Mouse (Mus musculus): ENCODE results near the gene Gnmt. TPM values are rescaled to one million over a fixed set of nuclear protein-coding genes. Genes with fewer than 3 reads are reported as not detected.

Gnmt gene
- total and polyA plus RNA-seq, 2 experiments: 3,482 to 4,950 TPM

DNA sequence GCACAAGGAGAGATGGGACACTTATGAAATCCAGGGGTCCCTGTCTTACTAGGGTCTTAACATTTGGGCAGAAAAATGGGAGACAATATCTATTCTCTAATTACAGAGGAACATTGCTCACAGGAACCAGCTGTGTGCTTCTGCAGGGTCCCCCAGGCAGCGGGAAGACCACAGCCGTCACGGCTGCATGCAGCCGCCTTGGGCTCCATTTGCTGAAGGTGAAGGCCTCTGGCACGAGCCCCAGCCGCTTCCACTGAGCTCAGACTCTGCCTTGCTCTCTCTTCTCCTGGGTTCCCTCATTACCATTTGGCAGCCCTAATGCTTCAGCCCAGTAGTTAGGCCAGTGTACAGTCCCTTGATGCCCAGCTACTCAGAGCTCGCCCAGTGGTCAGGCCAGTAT is 7.9 kb downstream of the Gnmt start:
- no peak for TF ChIP-seq CTCF (IDR thresholded peaks at IDR 0.05; ENCODE audit: low read depth, low read length)
- no peak for TF ChIP-seq POLR2A (IDR thresholded peaks at IDR 0.05; ENCODE audit: extremely low read depth, insufficient read depth, low read length)
- Histone ChIP-seq H3K36me3 (ENCODE audit: control insufficient read depth, insufficient read depth, low read length) (peaks cover 9% of the 10 kb centered on the region; the same call in 1 of the 2 replicates), H3K27ac (replicated peaks; ENCODE audit: insufficient read depth, low read depth, low read length) (no peak overlapping the region), H3K9ac (ENCODE audit: low read depth, low read length) (no peak overlapping the region), H3K27me3 (ENCODE audit: control insufficient read depth, insufficient read depth, low read length) (no peaks in the 10 kb centered on the region), H3K79me2 (ENCODE audit: control insufficient read depth, insufficient read depth, low read length) (no peaks in the 10 kb centered on the region), H3K4me3 (ENCODE audit: insufficient read depth, low read depth, low read length) (no peak overlapping the region), H3K4me1 (ENCODE audit: control insufficient read depth, insufficient read depth, low read length) (peaks cover 2% of the 10 kb centered on the region; the same call in 1 of the 2 replicates)
- 89% methylated on average over 7 of the region's 7 CpGs for WGBS
- DNase-seq (ENCODE audit: extremely low read depth, low read depth, low spot score): no peak

DNA sequence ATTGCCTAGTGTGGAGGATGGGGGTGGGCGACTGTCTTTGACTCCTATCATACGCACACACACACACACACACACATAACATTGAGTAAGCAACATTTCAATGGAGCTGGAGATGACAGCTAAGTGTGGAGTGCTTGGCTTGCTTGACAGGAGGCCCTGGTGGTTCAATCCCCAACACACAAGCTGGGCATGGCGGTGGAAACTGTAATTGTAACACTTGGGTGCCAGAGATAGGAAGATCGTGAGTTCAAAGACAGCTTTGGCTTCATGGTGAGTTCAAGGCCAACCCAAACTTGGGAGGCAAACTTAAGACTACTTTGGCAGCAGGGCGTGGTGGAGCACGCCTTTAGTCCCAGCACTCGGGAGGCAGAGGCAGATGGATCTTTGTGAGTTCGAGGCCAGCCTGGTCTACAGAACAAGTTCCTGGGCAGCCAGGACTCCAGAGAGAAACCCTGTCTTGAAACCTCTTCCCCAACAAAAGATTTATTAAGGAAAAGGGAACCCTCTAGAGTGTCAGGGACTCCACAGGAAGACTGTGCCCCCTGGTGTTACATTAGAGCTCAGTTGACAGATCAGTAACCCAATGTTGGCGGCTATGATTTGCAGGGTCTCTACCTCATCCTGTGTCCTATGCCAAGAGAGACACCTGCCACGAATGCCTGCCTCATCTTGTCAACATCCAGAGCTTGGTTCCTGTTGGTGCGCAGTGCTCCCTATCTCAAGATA is 14.0 kb downstream of the Gnmt start:
- no peaks in the 10 kb centered on the region for H3K27me3 ChIP-seq (ENCODE audit: control insufficient read depth, insufficient read depth, low read length)
- WGBS: 97% methylated on average over 11 of the region's 11 CpGs

GRCm38 (mm10) chr17:46713849-46714248 is 15.1 kb downstream of the Gnmt start:
- TF ChIP-seq POLR2A (IDR thresholded peaks at IDR 0.05; ENCODE audit: extremely low read depth, insufficient read depth, low read length) (no peak), CTCF (IDR thresholded peaks at IDR 0.05; ENCODE audit: low read depth, low read length) (no peak)

More for the DNA sequence above, 14.0 kb downstream of the Gnmt start:
- Histone ChIP-seq H3K4me1 (ENCODE audit: control insufficient read depth, insufficient read depth, low read length) (peaks cover 9% of the 10 kb centered on the region), H3K4me3 (ENCODE audit: insufficient read depth, low read depth, low read length) (no peak overlapping the region), H3K9ac (ENCODE audit: low read depth, low read length) (no peak overlapping the region), H3K27ac (replicated peaks; ENCODE audit: insufficient read depth, low read depth, low read length) (no peak overlapping the region), H3K36me3 (ENCODE audit: control insufficient read depth, insufficient read depth, low read length) (peaks cover 15% of the 10 kb centered on the region; the same call in 1 of the 2 replicates), H3K79me2 (ENCODE audit: control insufficient read depth, insufficient read depth, low read length) (peaks cover 13% of the 10 kb centered on the region)
- no peak for TF ChIP-seq CTCF (IDR thresholded peaks at IDR 0.05; ENCODE audit: low read depth, low read length)
- no peak for TF ChIP-seq POLR2A (IDR thresholded peaks at IDR 0.05; ENCODE audit: extremely low read depth, insufficient read depth, low read length)
- DNase-seq (ENCODE audit: extremely low read depth, low read depth, low spot score): no peak

GRCm38 (mm10) chr17:46712442-46712841 is 16.5 kb downstream of the Gnmt start:
- DNase-seq (ENCODE audit: extremely low read depth, low read depth, low spot score): peak; percentile 36
- 16% methylated on average over 7 of the region's 7 CpGs for WGBS
- peak overlapping the region; percentile 97 for H3K4me3 ChIP-seq (ENCODE audit: insufficient read depth, low read depth, low read length)
- peak overlapping the region; percentile 60 for H3K27ac ChIP-seq (replicated peaks; ENCODE audit: insufficient read depth, low read depth, low read length)
- peaks cover 13% of the 10 kb centered on the region for H3K79me2 ChIP-seq (ENCODE audit: control insufficient read depth, insufficient read depth, low read length)
- peak overlapping the region; percentile 99 for H3K9ac ChIP-seq (ENCODE audit: low read depth, low read length)
- TF ChIP-seq POLR2A (IDR thresholded peaks at IDR 0.05; ENCODE audit: extremely low read depth, insufficient read depth, low read length): no peak
- no peak for TF ChIP-seq CTCF (IDR thresholded peaks at IDR 0.05; ENCODE audit: low read depth, low read length)
- peaks cover 15% of the 10 kb centered on the region; the same call in 1 of the 2 replicates for H3K36me3 ChIP-seq (ENCODE audit: control insufficient read depth, insufficient read depth, low read length)
- no peaks in the 10 kb centered on the region for H3K27me3 ChIP-seq (ENCODE audit: control insufficient read depth, insufficient read depth, low read length)
- H3K4me1 ChIP-seq (ENCODE audit: control insufficient read depth, insufficient read depth, low read length): peaks cover 9% of the 10 kb centered on the region

More at GRCm38 (mm10) chr17:46713849-46714248, 15.1 kb downstream of the Gnmt start:
- no peak overlapping the region for H3K9ac ChIP-seq (ENCODE audit: low read depth, low read length)
- H3K27me3 ChIP-seq (ENCODE audit: control insufficient read depth, insufficient read depth, low read length): no peaks in the 10 kb centered on the region
- peaks cover 9% of the 10 kb centered on the region for H3K4me1 ChIP-seq (ENCODE audit: control insufficient read depth, insufficient read depth, low read length)
- H3K4me3 ChIP-seq (ENCODE audit: insufficient read depth, low read depth, low read length): no peak overlapping the region
- no peak overlapping the region for H3K27ac ChIP-seq (replicated peaks; ENCODE audit: insufficient read depth, low read depth, low read length)
- 94% methylated on average over 9 of the region's 9 CpGs for WGBS
- peaks cover 15% of the 10 kb centered on the region; the same call in 1 of the 2 replicates for H3K36me3 ChIP-seq (ENCODE audit: control insufficient read depth, insufficient read depth, low read length)
- H3K79me2 ChIP-seq (ENCODE audit: control insufficient read depth, insufficient read depth, low read length): peaks cover 13% of the 10 kb centered on the region
- DNase-seq (ENCODE audit: extremely low read depth, low read depth, low spot score): no peak

DNA sequence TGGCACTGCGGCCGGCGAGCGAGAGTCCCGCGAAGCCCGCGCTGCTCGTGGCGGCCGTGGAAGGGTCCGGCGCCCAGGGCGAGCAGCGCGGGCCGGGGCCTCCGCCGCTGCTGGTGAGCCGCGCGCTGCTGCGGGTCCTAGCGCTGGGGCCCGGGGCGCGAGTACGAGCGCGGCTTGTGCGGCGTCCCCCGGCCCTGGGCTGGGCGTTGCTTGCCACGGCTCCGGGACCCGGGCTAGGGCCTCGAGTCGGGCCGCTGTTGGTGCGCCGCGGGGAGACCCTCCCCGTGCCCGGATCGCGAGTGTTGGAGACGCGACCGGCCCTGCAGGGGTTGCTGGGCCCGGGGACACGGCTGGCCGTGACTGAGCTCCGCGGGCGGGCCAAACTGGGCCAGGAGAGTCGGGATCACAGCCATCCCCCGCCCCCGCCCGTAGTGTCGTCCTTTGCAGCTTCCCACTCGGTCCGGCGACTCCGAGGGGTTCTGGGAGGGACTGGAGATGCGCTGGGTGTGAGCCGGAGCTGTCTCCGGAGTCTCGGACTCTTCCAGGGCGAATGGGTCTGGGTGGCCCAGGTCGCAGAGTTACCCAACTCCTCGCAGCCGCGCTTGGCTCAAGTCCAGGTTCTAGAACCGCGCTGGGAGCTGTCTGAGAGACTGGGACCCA is 17.2 kb downstream of the Gnmt start:
- under 1% methylated on average over 75 of the region's 76 CpGs for WGBS
- peaks cover 9% of the 10 kb centered on the region for H3K4me1 ChIP-seq (ENCODE audit: control insufficient read depth, insufficient read depth, low read length)
- H3K27ac ChIP-seq (replicated peaks; ENCODE audit: insufficient read depth, low read depth, low read length): peak overlapping the region; percentile 93
- H3K79me2 ChIP-seq (ENCODE audit: control insufficient read depth, insufficient read depth, low read length): peaks cover 13% of the 10 kb centered on the region
- H3K36me3 ChIP-seq (ENCODE audit: control insufficient read depth, insufficient read depth, low read length): peaks cover 15% of the 10 kb centered on the region; the same call in 1 of the 2 replicates
- H3K27me3 ChIP-seq (ENCODE audit: control insufficient read depth, insufficient read depth, low read length): no peaks in the 10 kb centered on the region
- DNase-seq (ENCODE audit: extremely low read depth, low read depth, low spot score): peak; percentile 61
- peak overlapping the region; percentile 97 for H3K4me3 ChIP-seq (ENCODE audit: insufficient read depth, low read depth, low read length)
- peak overlapping the region; percentile 99 for H3K9ac ChIP-seq (ENCODE audit: low read depth, low read length)
- peak; percentile 34; the same call in 1 of the 2 replicates for TF ChIP-seq POLR2A (IDR thresholded peaks at IDR 0.05; ENCODE audit: extremely low read depth, insufficient read depth, low read length)
- TF ChIP-seq CTCF (IDR thresholded peaks at IDR 0.05; ENCODE audit: low read depth, low read length): no peak
